Mouse (Mus musculus) Muller cell, postnatal 12 days (primary cell): ENCODE data around the gene Chsy1.

Source experiments
- DNase-seq: peaks from one replicate; pipeline ENCODE4 v3.0.0-alpha.2; 2015; ENCODE audit errors: inconsistent ontology term

Gene Chsy1

DNA sequence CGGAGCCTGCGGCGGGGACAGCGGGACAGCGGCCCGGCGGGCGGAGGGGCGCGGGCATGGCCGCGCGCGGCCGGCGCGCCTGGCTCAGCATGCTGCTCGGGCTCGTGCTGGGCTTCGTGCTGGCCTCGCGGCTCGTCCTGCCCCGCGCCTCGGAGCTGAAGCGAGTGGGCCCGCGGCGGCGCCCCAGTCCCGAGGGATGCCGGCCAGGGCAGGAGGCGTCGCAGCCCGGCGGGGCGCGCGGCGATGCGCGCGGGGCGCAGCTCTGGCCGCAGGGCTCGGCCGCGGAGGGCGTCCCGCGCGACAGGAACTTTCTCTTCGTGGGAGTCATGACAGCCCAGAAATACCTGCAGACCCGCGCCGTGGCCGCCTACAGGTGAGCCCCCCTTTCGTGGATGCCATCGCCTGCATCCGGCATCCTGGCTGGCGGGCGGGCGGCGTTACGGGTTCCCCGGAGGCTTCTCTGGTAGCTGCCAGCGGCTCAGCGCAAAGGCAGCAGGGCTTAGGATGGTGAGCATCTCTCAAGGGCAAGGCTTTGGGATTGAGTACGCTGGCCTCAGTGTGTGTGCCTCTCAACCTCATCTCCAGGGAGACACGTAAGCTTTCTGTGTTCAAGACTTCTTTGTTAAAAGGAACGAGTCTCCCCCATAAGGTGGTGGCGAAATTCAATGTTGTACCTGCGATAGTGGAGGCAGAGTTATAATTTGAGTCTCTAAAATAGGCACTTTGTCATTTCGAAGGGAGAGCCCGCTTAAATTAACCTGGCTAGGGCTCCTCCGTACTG lies 730 bp downstream of the Chsy1 start:
- DNase-seq = peak; percentile 55

DNA sequence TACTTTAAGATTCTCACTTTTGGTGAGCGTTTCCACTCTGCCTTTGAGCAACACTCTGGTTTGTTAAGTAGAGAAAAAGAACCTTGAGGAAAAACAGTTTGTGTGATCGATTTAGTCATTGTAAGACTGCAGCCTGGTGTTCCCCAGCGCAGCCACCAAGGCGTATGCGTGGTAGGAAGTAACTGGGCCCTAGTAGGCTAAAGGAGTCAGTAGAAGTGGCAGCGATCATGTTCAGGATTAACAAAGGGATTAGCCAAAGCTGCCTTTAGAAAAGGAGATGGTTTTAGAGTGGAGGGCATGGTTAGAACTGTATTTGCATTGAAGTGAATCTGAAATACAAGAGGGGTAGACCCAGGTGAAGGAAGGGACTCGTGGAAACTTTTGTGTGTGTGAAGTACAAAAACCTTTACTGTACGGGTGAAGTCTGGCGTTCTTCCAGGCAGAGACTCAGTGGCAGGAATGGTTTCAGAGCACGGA lies 1.4 kb downstream of the Chsy1 start:
- DNase-seq = peak; percentile 64

DNA sequence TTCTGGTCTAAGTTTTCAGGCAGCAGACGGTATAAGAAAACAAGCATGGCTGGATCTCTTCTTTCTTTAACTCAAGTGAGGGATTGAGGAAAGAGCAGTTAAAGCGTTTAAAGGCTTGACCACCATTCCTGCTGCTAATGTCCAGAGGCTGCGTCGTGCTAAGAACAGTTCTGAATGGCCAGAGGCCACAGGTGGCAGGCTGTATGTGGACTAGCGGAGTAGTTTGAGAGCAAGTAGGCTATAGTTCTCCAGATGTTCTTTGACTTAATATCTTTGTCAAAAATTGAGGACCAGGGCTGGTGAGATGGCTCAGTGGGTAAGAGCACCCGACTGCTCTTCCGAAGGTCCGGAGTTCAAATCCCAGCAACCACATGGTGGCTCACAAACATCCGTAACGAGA lies 1.9 kb downstream of the Chsy1 start:
- no peak for DNase-seq

DNA sequence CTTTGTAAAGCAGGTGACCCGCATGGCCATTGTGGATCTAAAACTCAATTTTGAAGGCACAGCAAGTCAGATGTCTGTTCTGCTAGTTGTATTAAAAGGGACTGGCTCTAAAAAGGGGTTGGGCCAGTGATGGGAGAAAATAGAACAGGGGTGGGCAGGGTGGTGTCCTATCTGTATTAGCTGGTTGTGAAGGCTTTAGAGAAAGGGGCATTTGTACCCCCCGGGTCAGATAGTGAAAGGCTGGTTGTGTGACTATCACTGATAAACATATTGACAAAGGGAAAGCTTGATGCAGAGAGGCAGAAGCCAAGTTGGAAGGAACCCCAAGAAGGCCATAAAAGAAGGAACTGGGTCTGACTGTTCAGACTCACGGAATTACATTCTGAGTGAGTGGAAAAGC lies 4.2 kb downstream of the Chsy1 start:
- DNase-seq = no peak

DNA sequence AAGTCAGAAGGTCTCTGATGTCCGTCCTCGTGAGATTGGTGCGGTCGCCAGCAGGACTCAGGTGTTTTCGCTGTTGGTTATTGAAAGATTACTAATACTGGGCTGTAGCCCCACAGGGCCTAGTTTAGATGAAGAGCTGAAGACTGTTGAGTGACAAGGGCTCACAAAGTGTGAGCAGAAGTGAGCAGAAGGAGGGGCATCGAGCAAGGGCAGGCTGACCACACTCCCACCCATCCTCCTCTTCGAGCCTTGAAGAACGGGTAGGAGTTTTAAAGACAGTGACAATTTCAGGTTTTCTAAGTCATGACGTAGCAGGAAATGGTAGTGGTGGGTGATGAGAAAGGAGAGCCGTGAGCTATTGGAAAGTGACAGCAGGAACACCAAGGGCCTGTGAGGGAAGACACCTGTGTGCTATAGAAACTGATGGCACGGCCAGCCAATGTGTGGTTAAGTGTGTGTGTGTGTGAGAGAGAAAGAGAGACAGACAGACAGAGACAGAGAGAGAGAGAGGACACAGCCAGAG lies 6.6 kb downstream of the Chsy1 start:
- no peak for DNase-seq

DNA sequence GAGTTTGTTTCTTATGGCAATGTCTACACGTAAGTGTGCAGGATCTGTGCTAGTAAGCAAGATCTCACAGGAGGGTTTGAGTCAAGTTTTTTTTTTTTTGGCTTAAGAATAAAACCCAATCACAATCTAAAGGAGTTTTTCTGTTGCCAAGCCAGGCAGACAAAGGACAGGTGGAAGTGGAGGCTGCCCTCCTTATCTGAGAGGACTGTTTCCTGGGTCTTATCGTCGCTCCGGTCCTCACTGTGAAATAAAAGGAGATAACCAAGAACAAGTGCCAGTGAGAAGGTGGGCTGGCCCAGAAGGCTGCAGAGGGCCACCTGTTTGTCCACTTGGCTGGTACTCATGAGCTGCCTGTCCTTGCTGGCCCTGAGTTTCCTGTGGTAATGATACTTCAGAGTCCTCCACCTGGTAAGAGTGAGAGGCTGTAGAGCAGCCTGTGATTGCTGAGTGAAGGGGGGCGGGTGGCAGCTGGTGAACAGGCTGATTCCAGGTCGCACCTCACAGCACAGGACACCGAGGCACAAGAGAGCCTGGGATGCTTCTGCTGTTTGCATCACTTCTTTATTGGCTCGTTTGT lies 7.7 kb downstream of the Chsy1 start:
- DNase-seq = no peak

DNA sequence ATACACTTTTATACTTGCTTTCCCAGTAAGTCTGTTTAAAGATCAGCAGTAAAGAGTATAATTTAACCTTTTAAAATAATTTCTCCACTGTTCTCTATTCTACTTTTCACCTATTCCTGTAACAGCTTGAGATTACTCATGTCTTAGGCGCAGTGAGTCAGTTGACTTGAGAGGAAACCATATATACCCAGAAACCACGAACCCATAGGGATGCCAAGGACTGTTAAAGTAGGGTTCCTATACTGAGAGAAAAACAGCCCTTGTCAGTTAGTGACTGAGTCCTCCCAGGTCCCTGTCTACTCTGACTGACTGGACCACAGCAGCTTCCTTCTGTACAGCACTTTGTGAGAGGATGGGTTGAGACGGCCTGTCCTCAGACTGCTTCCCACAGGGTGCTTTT lies 8.7 kb downstream of the Chsy1 start:
- DNase-seq = no peak

DNA sequence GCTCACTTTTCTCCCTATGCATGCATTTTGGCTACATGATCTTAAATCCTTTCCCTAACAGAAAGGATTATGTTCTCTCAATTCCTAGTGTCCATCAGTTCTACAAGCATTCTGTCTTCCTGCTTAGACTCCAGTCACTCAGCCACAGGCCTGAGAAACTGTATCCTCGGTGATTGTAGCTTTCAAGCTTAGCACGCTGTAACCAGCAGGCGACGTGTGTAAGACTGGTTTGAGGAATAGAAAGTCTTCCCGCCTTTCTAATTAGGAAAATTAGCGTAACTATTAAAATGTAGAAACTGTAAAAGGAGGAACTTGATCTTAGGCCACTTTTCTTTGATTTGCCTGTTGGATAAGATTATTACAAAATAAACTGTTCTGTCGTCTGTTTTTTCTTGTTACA lies 9.5 kb downstream of the Chsy1 start:
- no peak for DNase-seq

DNA sequence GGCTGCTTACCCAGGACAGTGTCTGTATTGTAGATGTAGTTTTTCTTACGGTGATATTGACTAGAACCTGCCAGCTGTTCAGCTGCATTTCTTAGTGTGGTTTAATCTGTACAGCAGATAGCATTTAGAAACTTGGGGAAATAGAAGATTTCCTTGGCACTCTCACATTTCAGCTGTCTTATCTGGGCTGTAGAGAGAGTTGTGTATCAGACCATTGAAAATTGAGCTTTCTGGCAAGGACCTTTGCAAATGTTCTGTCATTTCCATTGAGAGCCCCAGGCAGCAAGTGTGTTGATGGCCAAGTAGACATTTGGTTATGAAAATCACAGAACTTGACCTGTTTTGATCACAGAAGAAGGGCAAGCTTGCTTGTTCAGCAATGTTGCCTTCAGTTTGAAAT lies 10.8 kb downstream of the Chsy1 start:
- DNase-seq = peak; percentile 36

DNA sequence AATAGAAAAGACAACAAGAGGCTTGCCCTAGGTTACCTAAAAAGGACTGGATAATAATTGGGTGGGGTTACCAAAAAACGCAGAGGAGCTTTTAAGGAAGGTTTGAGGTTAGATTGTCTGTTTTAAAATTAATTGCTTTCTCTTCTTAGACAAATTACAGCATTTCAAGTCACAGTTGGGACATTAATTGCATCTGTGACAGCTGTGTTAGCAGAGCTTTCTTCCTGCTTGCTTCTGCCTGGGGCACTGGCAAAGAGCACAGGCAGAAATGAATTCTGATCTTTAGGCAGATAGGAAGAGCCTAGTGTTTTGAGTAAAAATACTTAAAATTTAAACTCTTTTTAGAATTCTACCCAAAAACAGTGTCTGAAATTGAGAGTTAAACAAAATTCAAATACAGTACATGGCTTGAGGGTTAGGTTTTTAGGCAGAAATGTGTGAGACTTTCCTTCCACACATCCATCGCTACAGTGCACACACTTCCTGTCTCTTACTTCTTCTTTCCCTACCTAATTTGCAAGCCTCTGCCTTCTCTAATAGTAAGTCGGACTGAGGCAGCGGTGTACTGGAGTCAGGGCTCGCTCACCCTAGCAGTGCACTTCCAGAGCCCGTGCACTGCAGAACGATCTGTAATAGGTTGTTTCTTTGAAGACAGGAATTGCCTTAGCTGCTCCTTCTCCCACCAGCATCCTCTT lies 11.5 kb downstream of the Chsy1 start:
- no peak for DNase-seq

DNA sequence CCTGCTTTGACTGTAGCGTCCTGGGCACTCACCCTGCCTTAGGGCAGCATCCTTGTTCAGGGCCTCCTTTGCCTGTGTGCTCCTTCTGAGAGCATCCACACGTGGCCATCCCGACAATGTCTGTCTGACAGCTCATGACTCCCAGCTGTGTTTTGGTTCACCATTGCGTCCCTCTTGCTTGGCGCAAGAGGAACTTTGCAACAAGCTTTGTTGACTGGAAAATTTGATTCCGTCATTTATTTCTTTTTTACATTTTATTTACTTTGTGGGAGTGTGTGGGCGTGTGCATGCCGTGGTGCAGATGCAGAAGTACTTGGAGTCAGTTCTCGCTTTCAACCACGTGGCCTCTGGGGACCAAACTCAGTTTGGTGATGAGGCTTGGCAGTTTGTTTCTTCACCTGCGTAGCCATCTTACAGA lies 15.2 kb downstream of the Chsy1 start:
- no peak for DNase-seq

DNA sequence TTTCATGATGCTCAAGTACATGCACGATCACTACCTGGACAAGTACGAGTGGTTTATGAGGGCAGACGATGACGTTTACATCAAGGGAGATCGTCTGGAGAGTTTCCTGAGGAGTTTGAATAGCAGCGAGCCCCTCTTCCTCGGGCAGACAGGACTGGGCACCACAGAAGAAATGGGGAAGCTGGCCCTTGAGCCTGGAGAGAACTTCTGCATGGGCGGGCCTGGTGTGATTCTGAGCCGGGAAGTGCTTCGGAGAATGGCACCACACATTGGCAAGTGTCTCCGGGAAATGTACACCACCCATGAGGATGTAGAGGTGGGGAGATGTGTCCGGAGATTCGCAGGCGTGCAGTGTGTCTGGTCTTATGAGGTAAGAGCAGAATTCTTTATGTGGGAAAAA lies 16.1 kb downstream of the Chsy1 start:
- no peak for DNase-seq

DNA sequence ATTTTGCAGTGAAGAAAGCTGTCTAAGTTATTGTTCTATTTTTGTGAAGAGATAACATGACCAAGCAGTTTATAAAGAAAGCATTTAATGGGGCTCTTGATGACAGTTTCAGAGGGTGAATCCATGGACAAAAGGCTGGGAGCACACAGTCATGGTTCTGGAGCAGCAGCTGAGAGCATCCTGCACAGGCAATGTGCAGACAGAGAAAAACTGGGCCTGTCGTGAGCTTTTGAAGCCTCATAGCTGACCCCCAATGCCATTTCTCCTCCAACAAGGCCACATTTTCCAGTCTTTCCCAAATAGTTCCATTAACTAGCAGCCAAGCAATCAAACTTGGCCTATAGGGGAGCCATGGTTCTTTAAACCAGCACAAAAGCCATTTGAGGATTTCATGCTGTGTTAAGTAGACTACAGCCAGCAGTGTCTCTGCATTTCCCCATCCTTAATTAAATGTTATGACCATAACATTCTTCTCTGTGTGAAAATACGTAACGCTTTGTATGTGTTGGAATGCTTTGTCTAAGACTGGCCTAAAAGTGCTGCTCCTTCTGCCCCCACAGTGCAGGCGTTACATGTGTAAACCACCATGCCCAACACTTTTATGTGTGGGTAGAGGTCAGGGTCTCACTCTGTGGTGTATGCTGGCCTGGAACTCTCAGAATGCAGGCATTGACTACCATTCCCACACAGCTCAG lies 18.8 kb downstream of the Chsy1 start:
- DNase-seq = peak; percentile 86

DNA sequence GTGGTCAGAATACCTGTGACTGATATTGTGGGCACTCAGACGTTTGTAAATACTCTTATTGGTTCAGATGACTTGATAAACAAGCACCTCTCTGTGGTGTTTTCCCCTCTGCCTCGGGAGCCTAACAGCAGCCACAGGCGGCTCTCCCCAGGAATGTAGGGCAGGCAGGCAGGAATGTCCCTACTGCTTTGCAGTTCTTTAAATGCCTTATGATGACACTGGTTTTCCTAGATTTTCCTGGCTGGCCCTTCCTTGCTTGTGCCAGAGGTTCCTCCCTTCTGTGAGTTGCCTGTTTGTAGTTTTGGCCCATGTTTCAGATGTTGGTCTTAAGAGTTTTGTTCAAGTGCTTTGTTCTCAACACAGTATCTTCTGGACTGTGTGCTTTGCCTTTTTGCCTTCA lies 19.5 kb downstream of the Chsy1 start:
- DNase-seq = peak; percentile 89

DNA sequence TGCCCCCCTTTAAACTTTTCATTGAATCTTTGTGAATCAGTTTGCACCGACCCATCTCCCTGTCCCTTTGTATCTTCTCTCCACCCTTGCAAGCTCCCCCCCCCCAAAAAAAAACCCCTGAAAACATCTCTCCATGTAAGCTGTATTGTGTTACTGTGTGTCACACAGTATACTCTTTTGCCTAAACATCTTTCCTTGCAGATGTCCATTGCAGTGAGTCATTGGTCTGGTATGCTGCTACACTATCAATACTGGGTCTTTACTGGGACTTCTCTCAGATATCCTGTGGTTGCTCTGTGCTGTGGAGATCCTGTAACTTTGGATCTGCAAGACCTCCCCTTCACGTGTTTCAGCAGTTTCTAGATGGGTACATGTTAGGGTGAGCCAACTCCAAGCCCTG lies 21.0 kb downstream of the Chsy1 start:
- DNase-seq = peak; percentile 66

DNA sequence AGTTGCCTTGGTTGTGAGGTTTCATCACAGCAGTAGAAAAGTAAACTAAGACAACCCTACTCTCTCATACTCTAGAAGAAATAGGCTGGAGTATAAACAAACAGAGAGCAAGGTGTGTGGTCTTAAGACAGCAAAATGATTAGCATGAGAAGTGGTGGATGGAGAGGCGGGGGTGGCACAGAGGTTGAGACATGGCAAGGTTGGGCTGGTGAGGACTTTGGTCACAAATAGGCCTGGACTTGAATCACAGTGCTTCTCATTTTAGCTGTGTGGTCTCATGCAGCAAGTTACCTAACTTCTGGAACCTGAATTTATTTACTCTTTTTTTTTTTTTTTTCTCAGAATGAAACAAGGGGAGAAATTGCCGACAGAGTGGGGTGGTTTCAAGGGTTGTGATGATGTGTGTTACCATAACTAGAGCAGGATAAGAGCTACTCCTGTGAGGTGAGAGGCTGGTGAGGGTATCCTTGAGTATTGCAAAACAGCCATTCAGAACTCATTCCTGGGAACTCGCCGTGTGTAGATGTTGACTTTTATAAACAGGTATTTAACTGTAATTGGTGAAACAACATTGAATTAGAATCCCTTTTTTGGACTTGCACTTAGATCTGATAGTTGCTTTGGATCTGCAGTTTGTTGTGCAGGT lies 22.6 kb downstream of the Chsy1 start:
- DNase-seq = no peak

DNA sequence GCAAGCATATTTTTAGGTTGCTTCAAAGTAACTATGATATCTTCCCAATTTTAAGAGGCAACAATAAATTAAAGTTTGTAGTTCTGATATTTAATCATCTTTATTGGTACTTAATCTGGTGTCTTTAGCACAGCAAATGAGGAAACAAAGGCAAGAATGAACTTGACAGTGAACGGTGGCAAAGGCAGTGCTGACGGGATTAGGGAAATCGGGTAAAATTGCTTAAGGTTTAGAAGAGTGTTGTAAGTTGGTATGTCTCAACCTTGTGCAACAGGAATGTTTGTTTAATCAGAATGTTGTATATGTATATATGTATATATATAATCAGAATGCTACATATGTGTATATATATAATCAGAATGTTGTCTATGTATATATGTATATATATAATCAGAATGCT lies 24.8 kb downstream of the Chsy1 start:
- DNase-seq = no peak

DNA sequence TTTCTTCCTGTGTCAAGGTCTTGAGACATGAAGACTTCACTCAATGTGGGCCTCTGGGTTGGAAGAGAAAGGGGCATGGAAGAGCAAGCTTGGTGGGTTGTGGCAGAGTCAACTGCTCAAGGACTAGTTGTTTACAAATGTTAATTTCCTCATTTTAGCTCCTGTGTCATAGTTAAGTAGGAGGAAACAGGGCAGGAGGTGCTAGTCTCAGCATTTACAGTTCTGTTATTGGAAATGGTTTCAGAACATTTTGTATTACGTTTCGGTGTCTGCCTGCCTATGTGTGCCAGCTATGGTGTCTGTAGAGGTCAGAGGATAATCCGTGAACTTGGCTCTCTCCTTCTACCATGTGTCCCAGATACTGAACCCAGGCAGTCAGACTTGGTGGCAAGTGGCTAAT lies 26.3 kb downstream of the Chsy1 start:
- no peak for DNase-seq

DNA sequence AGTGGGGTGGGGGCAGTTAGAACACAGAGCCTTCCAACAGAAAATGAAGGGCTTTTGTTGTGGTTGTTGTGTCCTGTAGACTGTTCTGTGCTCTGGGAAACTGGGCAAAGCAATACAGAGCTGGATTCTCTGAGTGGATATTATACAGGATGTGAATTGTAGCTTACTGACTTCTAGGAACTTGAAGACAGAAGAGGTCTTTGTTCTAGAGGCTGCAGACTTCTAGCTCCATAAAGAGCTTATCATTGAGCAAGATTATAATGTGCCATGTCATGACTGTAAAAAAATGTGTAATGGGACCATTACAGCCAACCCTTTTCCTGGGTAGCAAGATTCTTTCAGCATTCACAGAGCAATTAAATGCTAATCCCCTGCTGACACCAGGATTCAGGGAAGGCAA lies 26.9 kb downstream of the Chsy1 start:
- peak; percentile 42 for DNase-seq

DNA sequence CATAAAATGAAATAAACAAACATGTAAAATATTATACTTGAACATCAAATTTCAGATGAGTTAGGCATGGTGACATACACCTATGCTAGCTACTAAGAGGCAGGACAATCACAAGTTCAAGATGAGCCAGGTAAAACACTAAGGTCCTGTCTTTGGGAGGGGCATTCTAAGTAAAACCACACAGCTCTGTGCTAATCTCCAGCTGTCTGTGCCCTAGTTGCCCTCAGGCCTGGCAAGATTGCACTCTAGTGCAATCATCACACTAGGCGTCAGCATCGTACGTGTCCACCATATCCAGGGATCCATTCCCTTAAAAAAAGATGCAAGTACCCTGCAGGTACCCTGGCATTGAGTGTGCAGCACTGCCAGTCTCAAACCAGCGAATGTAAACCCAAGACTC lies 28.0 kb downstream of the Chsy1 start:
- no peak for DNase-seq

DNA sequence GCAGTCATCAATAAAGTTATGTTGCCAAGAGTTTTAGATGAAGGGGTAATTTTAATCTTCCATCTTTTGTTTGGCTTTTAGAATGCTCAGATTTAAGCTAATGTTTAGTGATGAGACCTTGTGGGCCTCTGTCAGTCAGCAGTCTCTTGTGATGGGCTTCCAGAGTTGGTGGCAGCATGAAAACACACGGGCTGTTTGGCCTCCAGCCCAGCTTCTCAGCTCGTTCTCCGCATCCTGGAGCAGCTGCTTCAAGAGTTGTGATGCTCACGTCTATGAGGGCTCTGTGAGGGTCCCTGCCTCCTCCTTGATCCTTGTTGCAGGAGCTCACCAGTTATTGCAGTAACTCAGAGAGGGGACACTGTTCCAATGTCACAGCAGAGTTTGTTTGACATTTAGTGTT lies 29.0 kb downstream of the Chsy1 start:
- no peak for DNase-seq

DNA sequence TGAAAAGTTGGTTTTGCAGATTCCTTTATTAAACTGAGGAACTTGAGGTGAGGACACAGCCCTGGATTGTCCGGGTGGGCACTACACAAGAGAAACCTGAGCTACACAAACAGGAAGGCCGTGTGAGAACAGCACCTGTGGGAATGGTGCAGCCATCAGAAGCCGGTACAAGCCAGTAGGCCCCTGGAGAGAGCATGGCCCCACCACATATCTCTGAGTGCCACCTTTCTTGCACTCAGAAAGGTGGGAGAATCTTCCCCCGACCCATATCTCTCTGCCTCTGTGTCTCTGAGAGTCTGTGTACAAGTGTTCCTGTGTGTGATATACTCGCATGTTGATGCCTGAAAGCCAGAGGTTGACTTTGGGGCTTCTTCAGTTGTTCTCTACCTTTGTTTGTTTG lies 29.6 kb downstream of the Chsy1 start:
- no peak for DNase-seq
